Mouse (Mus musculus): Measurements from ENCODE around the gene Spata16. TPM values are rescaled to one million over a fixed set of nuclear protein-coding genes. Genes with fewer than 3 reads are reported as not detected.

Spata16 gene
- polyA plus RNA-seq, 1 experiment from 2014 or later: not detected

GRCm38 (mm10) chr3:26847935-26848334 is 210.5 kb downstream of the Spata16 start:
- no peaks in the 10 kb centered on the region for H3K27me3 ChIP-seq (replicated peaks; ENCODE audit: control insufficient read depth, insufficient read depth, low read length)
- H3K9ac ChIP-seq (ENCODE audit: low read length): no peak overlapping the region
- no peak overlapping the region for H3K4me2 ChIP-seq (ENCODE audit: low read length)
- no peaks in the 10 kb centered on the region for H3K36me3 ChIP-seq (ENCODE audit: control insufficient read depth, insufficient read depth, low read length)
- no peak overlapping the region for H3K4me3 ChIP-seq (ENCODE audit: low read depth, low read length)
- H3K27ac ChIP-seq (ENCODE audit: low read depth): no peak overlapping the region
- ATAC-seq (replicated peaks; ENCODE audit: low FRiP score, low TSS enrichment, low read depth) (no peak), DNase-seq (ENCODE audit: low spot score) (no peak)
- 53% methylated on average over 5 of the region's 5 CpGs for WGBS
- H3K4me1 ChIP-seq (replicated peaks; ENCODE audit: control insufficient read depth, insufficient read depth, low read length): no peaks in the 10 kb centered on the region
- H3K9me3 ChIP-seq (ENCODE audit: control insufficient read depth, low read length): no peaks in the 10 kb centered on the region

GRCm38 (mm10) chr3:26850207-26850606 is 212.8 kb downstream of the Spata16 start:
- no peaks in the 10 kb centered on the region for H3K9me3 ChIP-seq (ENCODE audit: control insufficient read depth, low read length)
- no peak for DNase-seq (ENCODE audit: low spot score)
- no peaks in the 10 kb centered on the region for H3K36me3 ChIP-seq (ENCODE audit: control insufficient read depth, insufficient read depth, low read length)
- no peak for ATAC-seq (replicated peaks; ENCODE audit: low FRiP score, low TSS enrichment, low read depth)
- H3K4me2 ChIP-seq (ENCODE audit: low read length): no peak overlapping the region
- H3K4me3 ChIP-seq (ENCODE audit: low read depth, low read length): no peak overlapping the region
- no peak overlapping the region for H3K27ac ChIP-seq (ENCODE audit: low read depth)
- no peaks in the 10 kb centered on the region for H3K27me3 ChIP-seq (replicated peaks; ENCODE audit: control insufficient read depth, insufficient read depth, low read length)
- no peaks in the 10 kb centered on the region for H3K4me1 ChIP-seq (replicated peaks; ENCODE audit: control insufficient read depth, insufficient read depth, low read length)
- H3K9ac ChIP-seq (ENCODE audit: low read length): no peak overlapping the region

GRCm38 (mm10) chr3:26850691-26851563 is 213.5 kb downstream of the Spata16 start:
- 71% methylated on average over 9 of the region's 9 CpGs for WGBS
- DNase-seq (ENCODE audit: low spot score): no peak
- no peaks in the 10 kb centered on the region for H3K36me3 ChIP-seq (ENCODE audit: control insufficient read depth, insufficient read depth, low read length)
- ATAC-seq (replicated peaks; ENCODE audit: low FRiP score, low TSS enrichment, low read depth): no peak
- H3K27me3 ChIP-seq (replicated peaks; ENCODE audit: control insufficient read depth, insufficient read depth, low read length): no peaks in the 10 kb centered on the region
- no peak overlapping the region for H3K27ac ChIP-seq (ENCODE audit: low read depth)
- H3K4me1 ChIP-seq (replicated peaks; ENCODE audit: control insufficient read depth, insufficient read depth, low read length): no peaks in the 10 kb centered on the region
- H3K9ac ChIP-seq (ENCODE audit: low read length): no peak overlapping the region
- H3K4me2 ChIP-seq (ENCODE audit: low read length): no peak overlapping the region
- no peak overlapping the region for H3K4me3 ChIP-seq (ENCODE audit: low read depth, low read length)
- no peaks in the 10 kb centered on the region for H3K9me3 ChIP-seq (ENCODE audit: control insufficient read depth, low read length)

DNA sequence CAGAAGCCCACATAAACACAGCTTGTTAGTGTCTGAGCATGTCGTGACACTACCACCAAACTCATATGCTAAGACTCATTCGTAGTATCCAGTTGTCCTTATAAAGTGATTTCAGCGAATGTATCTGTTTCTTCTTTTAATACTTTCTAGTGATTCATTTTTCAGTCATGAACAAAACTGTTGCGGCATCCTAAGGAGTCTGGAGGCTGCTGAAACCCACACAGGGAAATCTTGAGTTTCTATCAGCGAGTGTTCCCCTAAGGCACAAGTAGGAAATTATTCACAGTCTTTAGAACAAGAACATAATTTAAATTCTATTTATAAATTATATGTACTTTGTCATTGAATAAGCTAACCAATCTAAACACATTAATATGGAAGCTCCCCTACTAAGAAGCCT is 216.1 kb downstream of the Spata16 start:
- Histone ChIP-seq H3K4me3 (ENCODE audit: low read depth, low read length) (no peak overlapping the region), H3K9ac (ENCODE audit: low read length) (no peak overlapping the region), H3K4me1 (replicated peaks; ENCODE audit: control insufficient read depth, insufficient read depth, low read length) (no peaks in the 10 kb centered on the region), H3K9me3 (ENCODE audit: control insufficient read depth, low read length) (no peaks in the 10 kb centered on the region), H3K4me2 (ENCODE audit: low read length) (no peak overlapping the region), H3K27me3 (replicated peaks; ENCODE audit: control insufficient read depth, insufficient read depth, low read length) (no peaks in the 10 kb centered on the region), H3K36me3 (ENCODE audit: control insufficient read depth, insufficient read depth, low read length) (no peaks in the 10 kb centered on the region), H3K27ac (ENCODE audit: low read depth) (no peak overlapping the region)
- ATAC-seq (replicated peaks; ENCODE audit: low FRiP score, low TSS enrichment, low read depth) (no peak), DNase-seq (ENCODE audit: low spot score) (no peak)
- 78% methylated on average over 5 of the region's 5 CpGs for WGBS

- Histone ChIP-seq H3K36me3 (ENCODE audit: control insufficient read depth, insufficient read depth, low read length) (no peaks in the 10 kb centered on the region), H3K9ac (ENCODE audit: low read length) (no peak overlapping the region), H3K4me1 (replicated peaks; ENCODE audit: control insufficient read depth, insufficient read depth, low read length) (no peaks in the 10 kb centered on the region), H3K4me2 (ENCODE audit: low read length) (no peak overlapping the region), H3K27ac (ENCODE audit: low read depth) (no peak overlapping the region), H3K4me3 (ENCODE audit: low read depth, low read length) (no peak overlapping the region), H3K9me3 (ENCODE audit: control insufficient read depth, low read length) (no peaks in the 10 kb centered on the region), H3K27me3 (replicated peaks; ENCODE audit: control insufficient read depth, insufficient read depth, low read length) (no peaks in the 10 kb centered on the region)
- 70% methylated on average over 2 of the region's 2 CpGs for WGBS
- DNase-seq (ENCODE audit: low spot score) (no peak), ATAC-seq (replicated peaks; ENCODE audit: low FRiP score, low TSS enrichment, low read depth) (no peak)
Measured at GRCm38 (mm10) chr3:26874706-26875105, 237.3 kb downstream of the Spata16 start.

GRCm38 (mm10) chr3:26877291-26877690 is 239.9 kb downstream of the Spata16 start:
- no peak for ATAC-seq (replicated peaks; ENCODE audit: low FRiP score, low TSS enrichment, low read depth)
- no peak for DNase-seq (ENCODE audit: low spot score)
- H3K4me3 ChIP-seq (ENCODE audit: low read depth, low read length): no peak overlapping the region
- no peak overlapping the region for H3K27ac ChIP-seq (ENCODE audit: low read depth)
- H3K9ac ChIP-seq (ENCODE audit: low read length): no peak overlapping the region
- H3K4me1 ChIP-seq (replicated peaks; ENCODE audit: control insufficient read depth, insufficient read depth, low read length): no peaks in the 10 kb centered on the region
- H3K27me3 ChIP-seq (replicated peaks; ENCODE audit: control insufficient read depth, insufficient read depth, low read length): no peaks in the 10 kb centered on the region
- no peak overlapping the region for H3K4me2 ChIP-seq (ENCODE audit: low read length)
- no peaks in the 10 kb centered on the region for H3K36me3 ChIP-seq (ENCODE audit: control insufficient read depth, insufficient read depth, low read length)
- H3K9me3 ChIP-seq (ENCODE audit: control insufficient read depth, low read length): no peaks in the 10 kb centered on the region
- WGBS: 81% methylated on average over 2 of the region's 2 CpGs

- H3K4me1 ChIP-seq (replicated peaks; ENCODE audit: control insufficient read depth, insufficient read depth, low read length): no peaks in the 10 kb centered on the region
- H3K9me3 ChIP-seq (ENCODE audit: control insufficient read depth, low read length): no peaks in the 10 kb centered on the region
- no peak overlapping the region for H3K9ac ChIP-seq (ENCODE audit: low read length)
- 88% methylated on average over 1 of the region's 1 CpGs for WGBS
- ATAC-seq (replicated peaks; ENCODE audit: low FRiP score, low TSS enrichment, low read depth) (no peak), DNase-seq (ENCODE audit: low spot score) (no peak)
- no peak overlapping the region for H3K4me3 ChIP-seq (ENCODE audit: low read depth, low read length)
- H3K27me3 ChIP-seq (replicated peaks; ENCODE audit: control insufficient read depth, insufficient read depth, low read length): no peaks in the 10 kb centered on the region
- H3K4me2 ChIP-seq (ENCODE audit: low read length): no peak overlapping the region
- H3K36me3 ChIP-seq (ENCODE audit: control insufficient read depth, insufficient read depth, low read length): no peaks in the 10 kb centered on the region
- no peak overlapping the region for H3K27ac ChIP-seq (ENCODE audit: low read depth)
Measured at GRCm38 (mm10) chr3:26916607-26917006, 279.2 kb downstream of the Spata16 start.

DNA sequence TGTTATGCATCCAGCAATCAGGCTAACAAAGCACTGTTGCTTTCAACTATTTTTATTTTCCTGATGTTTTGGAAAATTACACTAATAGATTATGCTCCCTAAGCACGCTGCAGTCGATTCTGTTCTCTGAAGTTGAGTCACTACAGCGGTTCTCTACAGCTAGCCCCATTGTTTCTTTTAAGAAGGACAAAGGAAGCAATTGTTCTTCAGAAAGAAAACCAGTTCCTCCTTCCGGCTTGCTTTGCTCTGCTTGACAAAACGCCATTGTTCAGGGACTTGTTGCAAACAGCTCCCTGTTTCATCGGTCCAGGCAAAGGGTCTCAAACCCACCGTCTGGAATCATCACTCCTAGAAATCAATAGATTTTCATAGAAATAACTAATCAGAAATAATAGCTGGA is 283.6 kb downstream of the Spata16 start:
- ATAC-seq (replicated peaks; ENCODE audit: low FRiP score, low TSS enrichment, low read depth): no peak
- no peak overlapping the region for H3K27ac ChIP-seq (ENCODE audit: low read depth)

GRCm38 (mm10) chr3:26921576-26921975 is 284.2 kb downstream of the Spata16 start:
- DNase-seq (ENCODE audit: low spot score) (no peak), ATAC-seq (replicated peaks; ENCODE audit: low FRiP score, low TSS enrichment, low read depth) (no peak)
- Histone ChIP-seq H3K4me2 (ENCODE audit: low read length) (no peak overlapping the region), H3K27ac (ENCODE audit: low read depth) (no peak overlapping the region), H3K36me3 (ENCODE audit: control insufficient read depth, insufficient read depth, low read length) (no peaks in the 10 kb centered on the region), H3K27me3 (replicated peaks; ENCODE audit: control insufficient read depth, insufficient read depth, low read length) (no peaks in the 10 kb centered on the region), H3K9me3 (ENCODE audit: control insufficient read depth, low read length) (no peaks in the 10 kb centered on the region), H3K4me3 (ENCODE audit: low read depth, low read length) (no peak overlapping the region), H3K9ac (ENCODE audit: low read length) (no peak overlapping the region), H3K4me1 (replicated peaks; ENCODE audit: control insufficient read depth, insufficient read depth, low read length) (no peaks in the 10 kb centered on the region)
- 80% methylated on average over 2 of the region's 2 CpGs for WGBS

More for the DNA sequence above, 283.6 kb downstream of the Spata16 start:
- no peaks in the 10 kb centered on the region for H3K27me3 ChIP-seq (replicated peaks; ENCODE audit: control insufficient read depth, insufficient read depth, low read length)
- WGBS: 61% methylated on average over 7 of the region's 7 CpGs
- no peak overlapping the region for H3K4me2 ChIP-seq (ENCODE audit: low read length)
- H3K9ac ChIP-seq (ENCODE audit: low read length): no peak overlapping the region
- H3K9me3 ChIP-seq (ENCODE audit: control insufficient read depth, low read length): no peaks in the 10 kb centered on the region
- H3K4me1 ChIP-seq (replicated peaks; ENCODE audit: control insufficient read depth, insufficient read depth, low read length): no peaks in the 10 kb centered on the region
- DNase-seq (ENCODE audit: low spot score): no peak
- H3K36me3 ChIP-seq (ENCODE audit: control insufficient read depth, insufficient read depth, low read length): no peaks in the 10 kb centered on the region
- no peak overlapping the region for H3K4me3 ChIP-seq (ENCODE audit: low read depth, low read length)
